Mouse (Mus musculus) R1 (cell line): ENCODE data around the gene Cenpx.

ENCODE experiments used
- DNase-seq: peaks from one replicate; pipeline ENCODE4 v3.0.0-alpha.2; 2018; ENCODE audit warnings: low read depth, low spot score

Gene Cenpx

DNA sequence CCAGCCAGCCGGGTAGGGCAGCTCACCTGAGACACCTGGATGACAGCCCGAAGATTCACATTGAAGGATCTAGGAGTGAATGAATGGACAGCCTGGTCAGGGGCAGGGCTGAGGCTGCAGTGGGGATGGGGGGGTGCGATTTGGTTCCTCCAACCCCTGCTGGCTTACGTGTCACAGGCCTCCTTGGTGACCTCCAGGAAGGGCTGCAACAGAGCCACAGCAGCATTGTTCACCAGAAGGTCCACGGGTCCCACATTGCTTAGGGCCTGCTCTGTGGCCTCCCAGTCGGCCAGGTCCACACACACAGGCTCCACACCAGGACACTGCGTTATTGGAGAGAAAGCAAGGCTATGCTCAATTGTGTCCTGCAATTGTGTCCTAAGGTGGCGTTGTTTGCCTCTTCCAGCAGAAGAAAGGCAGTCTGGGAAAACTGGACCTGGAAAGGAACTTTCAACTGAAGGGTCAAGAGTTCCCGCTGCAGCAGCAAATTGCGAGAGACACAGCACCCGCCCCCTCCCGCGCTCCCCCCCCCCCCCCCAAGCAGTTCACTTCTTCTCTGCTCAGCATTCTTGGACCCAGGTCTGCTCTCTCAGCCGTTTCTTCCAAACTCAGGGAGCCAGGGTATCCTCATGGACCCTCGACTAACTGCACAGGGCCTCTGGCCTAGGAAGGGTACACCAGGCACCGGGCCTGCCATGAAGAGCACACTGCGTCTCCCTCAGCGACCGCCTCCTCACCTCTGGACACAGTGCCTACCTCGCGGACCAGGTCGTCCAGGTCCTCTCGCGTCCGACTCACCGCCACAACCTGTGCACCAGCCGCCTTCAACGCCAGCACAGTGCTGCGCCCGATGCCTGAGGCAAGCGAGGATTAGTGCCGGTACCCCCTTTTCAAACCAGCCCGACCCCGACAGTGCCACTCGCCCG is 13.0 kb upstream of the Cenpx start:
- DNase-seq = peak; percentile 25

DNA sequence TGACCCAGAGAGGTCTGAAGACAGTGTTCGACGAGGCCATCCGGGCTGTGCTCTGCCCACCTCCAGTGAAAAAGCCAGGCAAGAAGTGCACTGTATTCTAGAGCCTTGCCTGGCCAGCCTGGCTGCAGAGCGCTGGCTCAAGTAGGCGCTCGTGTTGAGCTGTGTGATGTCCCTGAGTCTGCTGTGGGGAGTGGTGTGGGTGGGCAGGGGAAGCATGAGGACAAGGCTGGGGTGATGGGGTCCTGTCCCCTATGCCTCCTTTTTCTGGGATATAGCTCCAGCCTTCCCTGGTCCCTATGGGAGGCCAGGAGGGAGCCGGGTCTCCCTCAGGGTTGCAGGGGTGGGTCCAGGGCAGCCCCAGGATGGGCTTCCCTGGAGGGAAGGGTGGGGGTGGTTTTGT is 10.0 kb upstream of the Cenpx start:
- DNase-seq = no peak

DNA sequence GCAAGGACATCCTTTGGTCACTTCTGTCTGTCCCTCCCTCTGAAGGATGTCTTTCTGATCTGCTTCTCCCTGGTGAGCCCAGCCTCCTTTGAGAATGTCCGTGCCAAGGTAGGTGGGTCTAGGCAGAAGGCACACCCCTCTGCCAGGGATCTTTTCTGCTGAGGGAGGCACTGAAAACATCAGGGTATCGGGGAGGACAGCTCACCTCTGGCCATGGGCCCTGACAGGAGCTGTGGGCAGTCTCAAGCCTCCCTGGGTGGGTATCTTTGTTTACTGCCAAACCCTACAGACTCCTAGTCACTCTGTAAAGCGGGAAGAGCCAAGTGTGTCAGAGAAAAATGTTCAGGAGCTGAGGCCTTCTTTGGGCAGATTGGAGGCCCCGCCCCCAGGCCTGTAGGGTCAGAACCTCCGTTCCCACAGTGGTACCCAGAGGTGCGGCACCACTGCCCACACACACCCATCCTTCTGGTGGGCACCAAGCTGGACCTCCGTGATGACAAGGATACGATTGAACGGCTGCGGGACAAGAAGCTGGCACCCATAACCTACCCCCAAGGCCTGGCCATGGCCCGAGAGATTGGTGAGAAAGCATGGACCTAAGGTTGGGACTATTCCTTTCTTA is 9.3 kb upstream of the Cenpx start:
- DNase-seq = no peak

DNA sequence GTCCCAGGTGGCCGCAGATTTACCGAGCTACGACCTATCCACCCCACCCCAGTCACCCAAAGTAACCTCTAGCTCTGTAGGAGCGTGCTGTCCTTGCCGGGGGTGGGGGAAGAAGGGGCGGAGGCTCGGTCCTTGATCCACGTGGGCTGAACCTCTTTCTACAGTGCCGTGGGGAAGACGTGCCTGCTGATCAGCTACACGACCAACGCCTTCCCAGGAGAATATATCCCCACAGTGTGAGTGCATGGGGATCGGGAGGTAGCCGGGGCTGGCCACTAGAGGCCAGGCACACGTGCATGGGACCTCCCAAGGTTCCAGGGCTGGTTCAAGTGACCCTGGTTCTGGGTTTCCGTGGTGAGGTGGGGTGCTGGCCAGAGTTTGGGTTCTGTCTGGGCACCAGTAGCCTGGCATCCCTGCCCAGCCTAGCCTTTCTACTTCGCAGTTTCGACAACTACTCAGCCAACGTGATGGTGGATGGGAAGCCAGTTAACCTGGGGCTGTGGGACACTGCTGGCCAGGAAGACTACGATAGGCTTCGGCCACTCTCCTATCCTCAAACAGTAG is 8.6 kb upstream of the Cenpx start:
- DNase-seq = no peak

DNA sequence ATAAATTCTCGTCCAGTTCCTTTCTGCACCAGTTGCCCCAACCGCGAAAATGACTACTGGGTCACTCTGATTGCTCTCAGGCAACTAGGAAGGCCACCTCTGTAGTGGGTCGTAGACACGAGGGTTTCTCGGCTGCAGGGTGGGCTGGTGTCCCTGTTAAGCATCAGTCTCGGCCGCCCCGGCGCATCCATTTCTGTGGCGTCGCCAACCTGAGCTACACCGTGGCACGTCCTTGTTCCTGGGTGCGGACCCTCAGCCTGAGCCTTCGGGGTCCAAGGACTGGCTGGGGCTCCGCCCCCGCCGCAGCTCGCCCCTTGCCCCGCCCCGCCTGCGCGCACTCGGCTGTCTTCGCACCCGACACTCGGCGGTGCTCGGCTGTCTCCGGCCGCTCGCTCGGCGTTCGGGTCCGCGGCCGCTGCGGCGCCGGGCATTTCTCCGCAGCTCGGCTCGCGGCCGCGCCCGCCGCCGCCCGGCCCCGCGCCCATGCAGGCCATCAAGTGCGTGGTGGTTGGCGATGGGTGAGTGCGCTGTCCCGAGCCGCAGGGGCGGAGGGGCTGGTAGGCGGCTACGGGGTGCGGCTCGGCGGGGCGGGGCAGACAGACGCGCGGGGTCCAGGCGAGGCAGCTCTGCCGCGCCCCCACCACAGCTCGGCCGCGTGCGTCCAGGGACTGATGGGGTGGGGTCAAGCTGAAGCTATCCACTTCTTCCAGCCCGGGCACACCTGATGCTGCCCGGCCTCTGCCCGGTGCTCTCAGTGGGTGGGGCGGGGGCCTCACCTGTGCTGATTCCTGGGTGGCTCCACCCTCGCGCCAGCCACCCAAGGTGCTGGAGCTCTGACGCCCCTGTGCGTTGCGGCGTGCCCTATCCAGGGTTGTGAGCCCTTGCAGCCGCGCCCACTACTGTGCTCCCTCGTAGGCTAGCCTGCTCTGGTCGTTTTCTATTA is 7.9 kb upstream of the Cenpx start, which contains the start of gene Rac3:
TSS of gene Rac3 (plus strand) at position 347 of the 943 bp plus-strand sequence.
- peak; percentile 77 for DNase-seq

DNA sequence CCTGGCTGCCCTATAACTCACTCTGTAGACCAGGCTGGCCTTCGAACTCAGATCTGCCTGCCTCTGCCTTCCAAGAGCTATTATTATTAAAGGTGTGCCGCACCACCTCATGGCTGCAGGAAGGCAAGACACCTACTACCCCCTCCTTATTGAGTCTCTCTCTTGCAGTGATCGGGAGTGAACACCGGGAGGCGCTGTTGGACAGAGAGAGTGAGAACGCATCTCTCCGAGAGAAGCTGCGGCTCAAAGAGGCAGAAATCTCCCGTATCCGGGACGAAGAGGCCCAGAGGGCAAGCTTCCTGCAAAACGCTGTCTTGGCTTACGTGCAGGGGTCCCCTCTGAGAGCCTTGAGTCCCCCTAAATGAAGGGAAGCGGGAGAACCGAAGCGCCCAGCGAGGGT is 6.9 kb upstream of the Cenpx start:
- peak; percentile 96 for DNase-seq

DNA sequence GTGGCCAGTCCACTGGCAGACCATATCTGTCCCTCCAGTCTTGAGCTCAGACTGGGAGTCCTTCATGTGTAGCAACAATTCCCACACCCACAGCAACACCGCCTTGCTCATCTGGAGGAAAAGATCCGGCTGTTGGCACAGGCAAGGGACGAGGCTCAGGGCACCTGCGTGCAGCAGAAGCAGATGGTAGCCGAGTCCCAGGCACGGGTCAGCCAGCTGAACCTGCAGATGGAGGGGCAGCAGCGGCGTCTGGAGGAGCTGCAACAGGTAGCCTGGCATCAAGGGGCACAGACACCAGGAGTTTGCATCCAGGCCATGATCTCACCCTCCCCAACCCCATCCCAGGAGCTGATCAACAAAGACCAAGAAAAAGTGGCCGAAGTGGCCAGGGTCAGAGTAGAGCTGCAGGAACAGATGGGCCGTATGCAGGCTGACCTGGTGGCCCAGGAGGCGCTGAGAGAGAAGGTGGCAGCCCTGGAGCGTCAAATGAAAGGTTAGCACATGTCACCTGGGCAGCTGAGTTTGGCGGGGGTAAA is 6.4 kb upstream of the Cenpx start:
- no peak for DNase-seq

DNA sequence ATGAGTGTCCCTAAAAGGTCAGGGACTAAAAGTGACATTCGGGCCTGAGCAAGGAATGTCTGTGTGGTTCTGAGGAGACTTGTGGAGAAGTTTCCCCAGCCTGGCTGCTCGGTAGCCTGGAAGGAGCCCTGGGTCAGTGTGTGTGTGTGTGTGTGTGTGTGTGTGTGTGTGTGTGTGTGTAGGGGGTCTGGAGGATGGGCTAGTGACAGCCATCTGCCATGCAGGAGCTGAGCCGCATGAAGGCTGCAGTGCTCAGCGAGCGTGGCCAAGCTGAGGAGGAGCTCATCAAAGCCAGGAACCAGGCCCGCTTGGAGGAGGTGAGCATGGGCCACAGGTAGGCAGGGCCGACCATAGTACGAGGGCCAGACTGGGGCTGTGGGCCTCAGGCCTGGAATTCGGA is 5.7 kb upstream of the Cenpx start:
- DNase-seq = no peak

DNA sequence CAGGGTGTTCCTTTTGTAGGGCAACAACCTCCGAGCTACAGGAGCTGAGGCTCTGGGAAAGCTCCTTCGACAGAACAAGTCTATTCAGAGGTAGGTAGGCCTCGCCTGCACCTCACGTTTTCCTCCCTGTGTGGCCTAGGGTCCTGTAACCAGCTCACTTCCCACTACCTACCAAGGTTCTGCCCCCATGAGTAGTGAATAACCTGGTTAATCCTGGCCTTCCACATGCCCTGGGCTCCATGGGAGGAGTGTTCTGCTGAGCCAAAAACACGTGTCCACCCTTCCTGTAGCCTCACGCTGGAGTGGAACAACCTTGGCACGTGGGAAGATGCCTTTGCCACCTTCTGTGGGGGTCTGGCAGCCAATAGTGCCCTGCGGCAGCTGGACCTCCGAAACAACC is 1.6 kb upstream of the Cenpx start:
- DNase-seq = no peak

DNA sequence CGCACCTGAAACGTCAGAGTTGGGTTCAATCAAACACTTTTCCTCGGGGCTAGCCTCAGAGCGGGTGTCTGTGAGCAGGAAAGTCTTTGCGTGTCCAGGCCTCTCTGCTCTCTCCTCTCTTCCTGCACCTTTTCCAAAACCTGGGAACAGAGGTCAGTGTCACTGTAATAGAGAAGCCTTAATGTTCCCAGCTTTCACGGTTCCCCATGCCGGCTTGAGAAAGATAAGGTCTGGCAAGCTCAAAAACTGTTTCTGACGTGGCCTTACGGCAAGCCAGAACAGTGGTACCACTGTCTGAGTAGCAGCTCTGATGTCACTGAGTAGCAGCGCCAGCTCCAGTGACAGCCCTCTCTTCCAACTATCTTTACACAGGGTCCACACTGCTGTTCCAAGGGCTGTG is 1.0 kb upstream of the Cenpx start:
- no peak for DNase-seq

DNA sequence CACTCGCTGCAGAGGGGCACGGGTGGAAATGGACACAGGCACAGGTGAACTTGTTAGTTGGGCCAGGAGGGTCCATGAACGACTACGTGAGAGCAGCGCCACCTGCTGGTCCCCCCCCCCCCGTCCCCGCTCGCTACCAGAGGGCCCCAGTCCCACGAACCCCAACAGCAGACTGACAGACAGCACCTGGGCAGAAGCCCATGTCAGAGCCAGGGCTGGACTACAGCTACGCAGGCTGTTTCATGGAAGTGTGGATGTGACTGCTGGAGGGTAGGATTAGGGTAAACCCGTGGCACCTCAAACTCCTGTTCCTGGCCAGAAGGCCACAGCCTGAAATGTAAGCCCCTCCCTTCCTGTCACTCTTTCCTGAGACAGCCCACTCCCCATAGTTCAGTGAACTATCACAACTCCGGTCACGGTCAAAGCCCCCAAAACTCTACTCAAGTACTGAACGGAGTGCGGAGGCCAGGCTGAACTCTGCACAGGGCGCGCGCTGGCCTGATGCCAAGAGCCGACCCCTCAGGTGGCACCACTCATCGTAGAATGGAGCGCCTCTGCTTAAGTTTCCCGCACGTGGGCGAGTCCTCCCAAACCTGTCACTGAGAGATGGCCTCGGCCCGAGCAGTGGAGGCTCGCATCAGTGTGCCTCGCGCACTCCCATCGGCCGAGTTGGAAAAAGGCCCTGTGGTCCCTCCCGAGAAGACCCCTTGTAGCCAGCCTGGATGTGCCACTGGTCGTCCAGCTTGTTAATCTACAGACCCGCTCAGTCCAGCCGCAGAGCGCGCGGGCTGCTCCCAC is 568 bp downstream of the Cenpx start:
- peak; percentile 73 for DNase-seq

DNA sequence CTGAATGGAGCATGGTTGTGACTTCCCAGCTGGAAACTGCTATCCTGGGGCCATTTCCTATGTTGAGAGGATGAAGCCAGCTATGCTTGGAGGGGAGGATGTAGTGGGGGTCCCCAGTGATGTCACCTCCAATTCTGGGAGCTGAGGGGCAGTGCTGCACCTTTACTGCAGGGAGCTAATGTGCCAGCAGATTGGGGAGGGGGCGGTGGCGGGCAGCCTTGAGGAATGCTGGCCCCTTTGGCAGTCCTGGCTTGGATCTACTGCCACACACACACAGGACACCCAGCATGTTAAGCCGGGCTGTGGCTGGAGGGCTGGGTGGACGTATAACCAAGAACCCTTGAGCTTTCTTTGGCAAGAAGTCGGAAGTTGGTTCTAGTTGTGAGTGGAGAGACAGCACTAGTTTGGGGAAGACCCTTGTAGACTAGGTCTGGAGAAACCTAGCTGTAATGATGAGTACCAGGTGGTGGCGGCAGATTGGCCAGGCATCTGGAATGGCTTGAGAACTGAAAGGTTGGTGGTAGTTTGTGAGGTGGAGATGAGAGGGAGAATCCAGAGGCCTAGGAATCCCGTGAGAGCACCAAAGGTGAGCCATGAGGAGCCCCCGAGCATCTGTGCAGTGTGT is 1.4 kb downstream of the Cenpx start:
- no peak for DNase-seq

DNA sequence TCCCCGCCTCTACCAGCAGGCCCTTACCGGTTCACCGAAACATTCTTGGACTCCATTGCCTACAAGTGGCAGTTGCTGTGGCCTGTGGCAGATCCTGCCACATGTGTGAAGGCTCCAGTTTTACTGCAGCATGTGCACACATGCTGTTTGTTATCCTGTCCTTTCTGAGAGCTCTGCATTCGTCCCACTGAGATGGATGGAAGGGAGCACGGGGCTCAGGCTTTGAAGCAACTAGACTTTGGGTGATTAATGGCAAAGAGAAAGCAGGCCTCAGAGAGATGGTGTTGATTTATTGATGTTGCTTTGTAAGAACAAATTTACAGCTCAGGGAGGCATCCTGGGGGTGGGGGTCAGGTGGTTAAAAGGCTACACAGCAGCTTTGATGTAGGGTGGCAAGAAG is 2.9 kb downstream of the Cenpx start:
- DNase-seq = no peak

DNA sequence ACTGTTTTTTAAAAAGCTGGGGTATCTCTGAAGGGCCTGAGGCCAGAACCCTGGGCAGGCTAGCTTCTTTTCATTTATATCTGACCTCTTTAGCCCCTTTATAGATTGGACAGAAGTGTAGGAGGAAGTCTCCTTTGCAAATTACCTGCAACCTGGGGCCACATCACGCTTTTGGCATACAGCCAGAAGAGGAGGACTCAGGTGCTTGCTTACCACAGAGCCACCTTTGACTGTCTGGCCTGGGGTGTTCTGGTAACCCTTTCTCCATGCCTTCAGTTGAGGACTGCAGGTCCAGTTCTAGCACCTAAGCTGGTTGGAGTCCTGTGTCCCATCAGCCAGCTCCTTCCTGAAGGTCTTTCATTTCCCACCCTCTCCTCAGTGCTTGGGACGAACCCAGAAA is 4.0 kb downstream of the Cenpx start:
- no peak for DNase-seq

DNA sequence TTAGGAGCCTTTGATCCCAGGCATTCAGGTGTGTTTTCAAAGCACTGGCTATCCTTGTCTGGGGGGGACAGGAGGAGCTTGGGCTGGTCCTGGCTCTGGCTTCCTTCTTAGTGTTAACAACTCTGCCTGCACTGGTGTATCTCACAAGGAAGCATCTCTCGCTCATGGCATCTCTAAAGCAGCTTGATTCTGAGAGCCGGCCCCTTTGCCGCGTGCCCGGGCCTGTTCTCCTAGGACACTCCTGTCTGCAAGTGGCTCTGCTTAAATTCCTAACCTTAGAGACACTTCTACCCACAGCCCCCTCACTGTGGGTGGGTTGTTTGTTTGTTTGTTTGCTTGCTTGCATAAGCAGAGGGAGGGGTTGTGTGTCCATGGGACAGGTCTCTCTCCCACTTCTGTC is 5.6 kb downstream of the Cenpx start:
- no peak for DNase-seq

DNA sequence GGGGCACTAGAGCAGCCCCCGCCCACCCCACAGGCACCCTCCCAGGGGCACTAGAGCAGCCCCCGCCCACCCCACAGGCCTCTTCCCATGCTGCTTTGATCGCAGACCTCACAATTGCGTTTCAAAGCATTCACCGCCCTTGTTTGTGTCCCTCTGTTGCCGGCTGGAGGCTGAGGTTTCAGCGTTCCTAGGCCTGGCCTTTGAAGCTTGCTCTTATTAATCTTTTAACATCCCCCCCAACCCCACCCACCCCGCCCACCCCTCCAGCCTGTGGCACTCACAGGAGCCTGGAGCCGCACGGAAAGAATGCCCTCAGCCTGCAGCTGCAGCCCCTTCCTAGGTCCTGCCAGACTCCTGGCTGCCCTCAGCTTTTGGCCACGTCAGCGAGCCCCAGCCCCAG is 6.3 kb downstream of the Cenpx start:
- DNase-seq = no peak

DNA sequence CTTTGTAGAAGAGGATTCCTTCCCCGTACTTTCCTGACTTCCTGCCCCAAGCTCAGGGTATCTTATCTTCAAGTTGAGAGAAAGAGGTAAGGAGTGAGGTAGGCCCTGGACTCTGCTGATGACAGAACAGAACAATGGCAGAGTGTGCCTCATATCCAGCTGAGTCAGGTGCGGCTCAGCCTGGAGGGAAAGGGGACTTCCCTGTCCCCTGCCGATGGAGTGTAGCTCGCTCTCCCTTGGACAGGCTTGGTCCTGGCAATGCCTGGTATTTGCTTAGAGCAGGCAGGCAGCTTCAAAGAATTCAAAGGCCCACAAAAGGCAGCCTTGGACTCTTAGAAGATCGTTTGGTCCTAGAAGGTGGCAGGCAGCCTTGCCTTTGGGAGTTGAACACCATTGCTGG is 7.4 kb downstream of the Cenpx start:
- DNase-seq = no peak

DNA sequence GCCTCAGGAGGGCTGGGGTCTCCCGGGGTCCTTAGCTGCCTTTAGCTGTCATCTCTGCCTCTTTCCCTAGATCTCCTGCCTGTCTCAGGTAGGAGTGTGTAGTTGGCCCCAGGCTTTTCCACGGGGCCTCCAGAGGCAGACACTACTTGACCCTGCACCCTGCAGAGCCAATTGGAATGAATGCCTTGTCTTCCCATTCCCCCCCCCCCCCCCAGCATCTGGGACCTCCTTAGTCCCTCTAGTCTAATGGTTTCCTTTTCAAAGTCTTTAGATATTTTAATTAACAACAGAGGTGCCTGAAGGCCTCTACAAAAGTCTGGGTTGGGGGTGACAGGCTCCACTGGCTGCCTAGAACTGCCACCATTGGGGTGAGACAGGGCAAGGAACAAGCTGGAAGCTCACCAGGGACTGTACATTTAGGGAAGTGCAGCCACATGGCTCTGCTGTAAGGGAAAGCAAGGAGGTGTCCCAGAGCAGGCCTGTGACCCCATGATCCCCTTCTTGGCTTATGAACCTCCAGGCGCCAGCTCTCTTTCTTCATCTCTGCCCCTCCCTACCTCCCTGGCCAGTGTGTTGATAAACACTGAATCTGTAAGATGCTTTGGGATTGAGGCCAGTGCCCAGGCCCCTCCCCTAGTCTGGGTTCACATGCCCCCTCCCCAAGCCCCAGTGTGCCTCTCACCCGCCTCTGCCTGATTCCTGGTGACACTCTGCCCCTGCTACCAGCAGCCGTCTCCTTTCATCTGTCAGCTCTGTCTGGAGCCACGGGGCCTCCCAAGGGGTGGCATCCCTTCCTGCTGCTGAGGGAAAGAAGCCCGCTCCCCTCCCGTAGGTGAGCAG is 8.8 kb downstream of the Cenpx start:
- DNase-seq = peak; percentile 59
